Mouse (Mus musculus) Patski (cell line): Measurements from ENCODE around the gene Usp13. TPM values are rescaled to one million over a fixed set of nuclear protein-coding genes. Genes with fewer than 3 reads are reported as not detected.

Source experiments
- ATAC-seq: fragments of 100-300 bp; one replicate; pipeline ENCODE4 v1.8.0; 2021
- CTCF ChIA-PET: fragments of 350-600 bp; sonication (Branson Sonifier 250); formaldehyde crosslinking; loops from one replicate; lab custom pipeline; 2022; ENCODE audit warnings: inconsistent platforms; lab: Charles Lee
- POLR2A ChIA-PET: fragments of 350-600 bp; sonication (Branson Sonifier 250); formaldehyde crosslinking; loops from one replicate; lab custom pipeline; 2022; ENCODE audit warnings: antibody characterized with exemption, inconsistent platforms; lab: Charles Lee
- DNase-seq: peaks from one replicate; pipeline ENCODE4 v3.0.0-alpha.2; 2011; ENCODE audit warnings: low read depth, low spot score
- H3K27me3 ChIP-seq: fragments of 371-371 bp; one replicate; pipeline ENCODE4 v1.5.1; 2021
- CTCF ChIP-seq: fragments of 100-300 bp; IDR thresholded peaks from one replicate; pipeline ENCODE4 v1.5.1; 2021
- in situ Hi-C: fragments of 300-500 bp; cut with MboI; formaldehyde crosslinking; loops from 3 replicates; pipeline ENCODE4 v1.11.1; 2018; ENCODE audit warnings: low pct_unique_long_range_greater_than_20kb, mixed read lengths
- polyA plus RNA-seq: library from polyadenylated mRNA; unstranded; gene quantifications from one replicate; pipeline ENCODE4 v1.2.3, GENCODE M21; 2021

The Usp13 gene
- polyA plus RNA-seq, 1 experiment from 2014 or later: 0.10 TPM

GRCm38 (mm10) chr3:32939802-32940501 lies 122.6 kb downstream of the Usp13 start:
- H3K27me3 ChIP-seq: peaks cover 7% of the 10 kb centered on the region
- ChIA-PET CTCF (no interaction called here), POLR2A (no interaction called here)
- no peak for DNase-seq
- in situ Hi-C loops: no loop called here
- ATAC-seq: no peak
- no peak for TF ChIP-seq CTCF

DNA sequence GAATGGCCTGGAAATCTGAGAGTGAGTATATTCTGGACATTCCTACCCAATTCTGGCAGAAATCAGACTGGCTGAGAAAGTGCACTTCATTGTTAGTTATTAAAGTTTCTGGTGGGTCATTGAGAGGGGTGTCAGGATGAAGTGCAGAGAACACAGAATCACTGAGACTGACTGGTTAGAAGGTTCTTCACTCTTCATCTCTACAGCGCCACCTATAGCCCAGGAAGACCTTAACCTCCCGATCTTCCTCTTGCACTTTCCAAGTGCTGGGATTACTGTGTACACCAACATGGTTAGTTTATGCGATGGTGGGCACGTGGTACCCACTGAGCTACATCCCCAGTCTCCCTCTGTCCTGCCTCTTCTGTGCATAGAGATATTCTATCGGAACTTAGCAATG lies 130.1 kb downstream of the Usp13 start:
- DNase-seq (no peak), ATAC-seq (no peak)
- ChIA-PET CTCF (no interaction called here), POLR2A (no interaction called here)
- in situ Hi-C loops: no loop called here
- peaks cover 18% of the 10 kb centered on the region for H3K27me3 ChIP-seq
- TF ChIP-seq CTCF: no peak

GRCm38 (mm10) chr3:32951382-32951781 lies 134.0 kb downstream of the Usp13 start:
- POLR2A ChIA-PET: no interaction called here
- CTCF ChIA-PET: no interaction called here
- no peak for DNase-seq
- H3K27me3 ChIP-seq: peaks cover 14% of the 10 kb centered on the region
- in situ Hi-C loops: loop anchor here (25.0 kb wide), 1 partner anchor 836 kb away; the partner anchor contains the start of gene Ttc14
- no peak for ATAC-seq
- no peak for TF ChIP-seq CTCF

GRCm38 (mm10) chr3:32961494-32961893 lies 144.1 kb downstream of the Usp13 start:
- in situ Hi-C loops: loop anchor here (25.0 kb wide), 1 partner anchor 826 kb away; the partner anchor contains the start of gene Ttc14
- no peak for DNase-seq
- no peak for ATAC-seq
- TF ChIP-seq CTCF: no peak
- CTCF ChIA-PET: interaction anchor here (1.5 kb wide), 1 partner anchor 39 kb away, joined by 4 read pairs; no protein-coding TSS in a partner anchor
- H3K27me3 ChIP-seq: peaks cover 11% of the 10 kb centered on the region
- POLR2A ChIA-PET: no interaction called here

DNA sequence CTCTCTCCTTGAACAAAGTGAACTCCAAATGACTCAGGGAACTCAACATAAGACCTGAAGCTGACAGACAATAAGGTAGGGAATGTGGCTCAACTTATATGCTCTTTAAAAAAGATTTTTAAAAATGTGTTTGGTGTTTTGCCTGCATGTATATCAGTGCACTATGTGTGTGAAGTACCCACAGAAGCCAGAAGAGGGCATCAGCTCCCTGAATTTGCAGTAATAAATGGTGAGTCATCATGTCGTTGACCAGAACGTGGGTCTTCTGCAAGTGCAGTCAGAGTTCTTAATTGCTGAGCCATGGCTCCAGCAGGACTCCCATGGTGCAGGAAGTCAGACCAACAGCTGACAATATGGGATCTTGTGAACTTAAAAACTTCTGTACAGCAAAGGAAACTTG lies 148.2 kb downstream of the Usp13 start:
- ATAC-seq (no peak), DNase-seq (no peak)
- POLR2A ChIA-PET: no interaction called here
- CTCF ChIA-PET: interaction anchor here (1.6 kb wide), 1 partner anchor 39 kb away, joined by 4 read pairs; no protein-coding TSS in a partner anchor
- peak; percentile 64 for TF ChIP-seq CTCF
- in situ Hi-C loops: loop anchor here (25.0 kb wide), 1 partner anchor 822 kb away; the partner anchor contains the start of gene Ttc14
- H3K27me3 ChIP-seq: peaks cover 8% of the 10 kb centered on the region

DNA sequence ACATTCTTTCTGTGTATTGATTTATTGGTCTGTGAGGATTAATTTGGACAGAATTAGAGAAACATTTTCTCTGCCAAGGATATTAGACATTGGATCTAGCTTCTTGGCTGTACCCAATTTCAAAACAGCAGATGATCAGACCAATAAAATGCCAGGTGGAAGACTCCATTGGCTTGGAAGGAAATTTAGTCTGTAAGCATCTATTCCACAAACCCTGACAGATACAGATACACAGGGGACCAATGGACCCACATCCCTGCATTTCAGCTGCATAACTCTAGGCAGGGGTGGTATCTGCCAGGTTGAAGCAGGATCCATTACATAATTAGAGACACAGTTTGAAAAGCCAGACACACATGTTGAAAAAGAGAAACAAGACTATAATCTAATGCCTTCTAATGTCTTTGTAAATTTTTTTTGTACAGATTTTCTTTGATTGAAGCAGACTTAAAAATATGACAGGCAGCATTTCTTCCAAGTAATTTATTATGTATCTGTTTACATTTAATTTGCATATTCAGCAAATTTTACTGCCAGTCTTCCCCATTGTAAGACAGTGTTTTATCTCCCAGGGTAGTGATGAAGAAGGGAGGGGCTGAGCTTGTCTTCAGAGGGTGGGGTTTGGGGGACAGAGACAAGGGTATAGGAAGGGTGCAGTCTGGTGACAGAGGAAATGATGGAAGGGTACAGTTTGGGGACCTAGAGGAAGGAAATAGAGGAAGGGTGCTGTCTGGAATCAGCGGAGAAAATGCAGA lies 151.5 kb downstream of the Usp13 start:
- in situ Hi-C loops: loop anchor here (25.0 kb wide), 1 partner anchor 818 kb away; the partner anchor contains the start of gene Ttc14
- POLR2A ChIA-PET: interaction anchor here (0.6 kb wide), 1 partner anchor 77 kb away, joined by 4 read pairs; no protein-coding TSS in a partner anchor
- ATAC-seq: no peak
- peaks cover 7% of the 10 kb centered on the region for H3K27me3 ChIP-seq
- no peak for TF ChIP-seq CTCF
- no peak for DNase-seq
- CTCF ChIA-PET: interaction anchor here (1.5 kb wide), 1 partner anchor 9 kb away, joined by 3 read pairs; no protein-coding TSS in a partner anchor

DNA sequence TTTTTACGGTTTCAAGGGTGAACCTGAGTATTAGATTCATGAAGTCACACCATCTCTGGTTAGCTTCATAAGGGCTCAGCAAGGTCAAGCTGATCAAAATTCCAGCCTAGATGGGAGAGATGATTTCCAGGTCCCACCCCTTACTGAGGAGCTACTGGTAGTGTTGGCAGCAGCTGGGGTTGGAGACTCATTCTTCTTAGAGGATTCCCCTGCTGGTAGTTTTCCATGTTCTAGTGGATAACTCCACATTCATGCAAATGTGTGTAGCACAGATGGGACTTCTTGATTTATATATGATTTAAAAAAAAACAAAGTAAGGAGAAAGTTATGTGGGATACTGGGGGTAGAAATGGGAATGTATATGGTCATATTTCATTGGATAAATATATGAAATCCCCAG lies 152.9 kb downstream of the Usp13 start:
- DNase-seq (no peak), ATAC-seq (no peak)
- CTCF ChIA-PET: no interaction called here
- in situ Hi-C loops: loop anchor here (25.0 kb wide), 1 partner anchor 817 kb away; the partner anchor contains the start of gene Ttc14
- no peak for TF ChIP-seq CTCF
- peaks cover 7% of the 10 kb centered on the region for H3K27me3 ChIP-seq
- POLR2A ChIA-PET: no interaction called here

DNA sequence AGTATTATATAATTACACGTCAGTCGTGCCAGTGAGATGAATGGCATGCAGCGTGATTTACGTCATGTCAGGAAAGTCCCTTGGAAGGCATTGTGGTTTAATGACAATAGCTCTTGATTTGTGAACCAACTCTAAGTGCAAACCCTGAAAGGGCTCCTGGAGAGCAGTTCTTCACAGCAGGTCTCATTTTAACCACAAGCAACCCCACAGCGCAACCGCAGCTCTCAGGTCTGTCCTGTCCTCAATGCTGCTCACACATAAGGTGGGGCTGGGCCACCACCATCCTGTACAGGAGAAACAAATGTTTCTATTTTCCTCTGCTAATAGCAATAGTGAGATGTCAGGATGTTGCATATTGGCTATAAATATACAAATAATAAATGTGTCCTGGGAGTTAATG lies 161.9 kb downstream of the Usp13 start:
- no peaks in the 10 kb centered on the region for H3K27me3 ChIP-seq
- in situ Hi-C loops: no loop called here
- CTCF ChIA-PET: no interaction called here
- no peak for ATAC-seq
- no peak for DNase-seq
- POLR2A ChIA-PET: no interaction called here
- TF ChIP-seq CTCF: no peak

DNA sequence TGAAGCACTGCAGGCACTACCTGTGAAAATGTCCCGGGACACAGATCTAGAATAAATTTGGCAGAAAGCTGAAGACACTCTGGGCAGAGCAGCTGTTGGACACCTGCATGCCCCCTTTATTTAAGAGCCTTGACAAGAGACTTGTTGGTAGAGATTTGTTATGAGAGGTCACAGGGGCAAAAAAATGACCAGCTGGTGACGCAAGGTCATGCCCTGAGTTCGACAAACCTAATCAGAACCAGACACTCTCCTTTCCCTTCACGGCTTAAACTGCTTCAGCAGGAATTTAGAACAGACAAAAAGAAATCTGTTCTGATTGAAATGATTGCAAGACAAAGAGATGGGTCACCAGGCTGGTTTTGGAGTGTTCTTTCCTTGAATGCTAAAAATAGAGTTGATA lies 162.6 kb downstream of the Usp13 start:
- no peak for ATAC-seq
- ChIA-PET POLR2A (no interaction called here), CTCF (no interaction called here)
- no peak for TF ChIP-seq CTCF
- in situ Hi-C loops: no loop called here
- H3K27me3 ChIP-seq: no peaks in the 10 kb centered on the region
- DNase-seq: no peak

GRCm38 (mm10) chr3:32985141-32985540 lies 167.8 kb downstream of the Usp13 start:
- POLR2A ChIA-PET: no interaction called here
- no peak for DNase-seq
- no peaks in the 10 kb centered on the region for H3K27me3 ChIP-seq
- CTCF ChIA-PET: no interaction called here
- no peak for TF ChIP-seq CTCF
- in situ Hi-C loops: no loop called here
- no peak for ATAC-seq

Other genes with a start within 250 kb of the Usp13 start
- gene Gnb4, start 201.0 kb upstream of the Usp13 start, polyA plus RNA-seq: 0.94 TPM
- 105 TPM for gene Actl6a, start 111.2 kb upstream of the Usp13 start, polyA plus RNA-seq
- gene Ndufb5, start 80.6 kb upstream of the Usp13 start, polyA plus RNA-seq: 385 TPM
- gene Mrpl47, start 79.9 kb upstream of the Usp13 start, polyA plus RNA-seq: 43.5 TPM